Mouse (Mus musculus) liver, embryonic 14.5 days (tissue): ENCODE measurements at regions not wholly inside any gene's neighbourhood (a gene's known extent, or its start where the extent isn't known, plus 50 kb on each side); places are given as distances from the start of the nearest gene placed in this dataset.

Experiments used
- CTCF ChIP-seq: IDR thresholded peaks from 2 replicates; pipeline ENCODE4 v1.5.1; 2016; ENCODE audit warnings: antibody characterized with exemption, low read depth, control low read depth
- EP300 ChIP-seq: IDR thresholded peaks from 2 replicates; pipeline ENCODE4 v1.6.1; 2016; ENCODE audit warnings: antibody characterized with exemption, low read depth

- no peak for TF ChIP-seq CTCF
- TF ChIP-seq EP300, result no peak
Observed at GRCm38 (mm10) chr15:67977210-67977609, 1476.5 kb upstream of the Lrrc6 start.
